Mouse (Mus musculus) limb, embryonic 15.5 days (tissue): ENCODE results near the gene D430019H16Rik. TPM values are rescaled to one million over a fixed set of nuclear protein-coding genes. Genes with fewer than 3 reads are reported as not detected.

Experiments
- ATAC-seq: fragments of 200-750 bp; cut with Nextera tagmentation; 2 replicates; pipeline ENCODE4 v1.8.0; 2017; ENCODE audit warnings: low read depth, moderate TSS enrichment; ENCODE audit not compliant: insufficient number of reproducible peaks, low FRiP score, low TSS enrichment
- H3K27ac ChIP-seq: fragments of 300-500 bp; sonication (generic); 2 replicates; pipeline ENCODE4 v1.5.1; 2015; ENCODE audit warnings: moderate library complexity, mild to moderate bottlenecking, inconsistent platforms
- H3K27me3 ChIP-seq: fragments of 300-500 bp; sonication (generic); 2 replicates; pipeline ENCODE4 v1.6.1; 2015; ENCODE audit warnings: inconsistent platforms
- H3K36me3 ChIP-seq: fragments of 300-500 bp; sonication (generic); 2 replicates; pipeline ENCODE4 v1.6.1; 2015; ENCODE audit warnings: inconsistent platforms
- H3K4me1 ChIP-seq: fragments of 300-500 bp; sonication (generic); 2 replicates; pipeline ENCODE4 v1.6.1; 2015; ENCODE audit warnings: inconsistent platforms
- H3K4me2 ChIP-seq: fragments of 300-500 bp; sonication (generic); 2 replicates; pipeline ENCODE4 v1.6.1; 2015; ENCODE audit warnings: mild to moderate bottlenecking, inconsistent platforms
- H3K4me3 ChIP-seq: fragments of 300-500 bp; sonication (generic); 2 replicates; pipeline ENCODE4 v1.5.1; 2015; ENCODE audit warnings: mild to moderate bottlenecking, inconsistent platforms
- H3K9ac ChIP-seq: fragments of 300-500 bp; sonication (generic); 2 replicates; pipeline ENCODE4 v1.6.1; 2015; ENCODE audit warnings: inconsistent platforms
- H3K9me3 ChIP-seq: fragments of 300-500 bp; sonication (generic); 2 replicates; pipeline ENCODE4 v1.6.1; 2016; ENCODE audit warnings: inconsistent platforms
- WGBS: fragments of 180-500 bp; shearing (Covaris S2); methylation state at CpG from one replicate; pipeline ENCODE4 v1.1.7; 2015; 5-methylcytosine and 5-hydroxymethylcytosine counted together
- polyA plus RNA-seq: library from polyadenylated mRNA; unstranded; fragments of >200 nt; fragmentation: Nextera tagmentation; extraction: Ambion mirVana; gene quantifications from 2 replicates; pipeline ENCODE4 v1.2.1, GENCODE M21; 2015

D430019H16Rik gene
- polyA plus RNA-seq, 1 experiment from 2014 or later, result 2.0 TPM

GRCm38 (mm10) chr12:105494796-105495195 lies 41.1 kb downstream of the D430019H16Rik start:
- no peaks in the 10 kb centered on the region for H3K36me3 ChIP-seq
- no peak overlapping the region for H3K4me2 ChIP-seq
- H3K27ac ChIP-seq, result no peak overlapping the region
- H3K4me1 ChIP-seq, result 0 out of 2 replicates have a peak, but pooled peaks cover 7% of the 10 kb centered on the region
- H3K9ac ChIP-seq, result no peak overlapping the region
- ATAC-seq, result no peak
- no peak overlapping the region for H3K4me3 ChIP-seq
- no peaks in the 10 kb centered on the region for H3K9me3 ChIP-seq
- WGBS, result 75% methylated on average over 5 of the region's 5 CpGs
- no peaks in the 10 kb centered on the region; the same call in 1 of the 2 replicates for H3K27me3 ChIP-seq

- 15% methylated on average over 6 of the region's 6 CpGs for WGBS
- 0 out of 2 replicates have a peak, but pooled peaks have one; percentile 28 for ATAC-seq
These were observed 44.2 kb downstream of the D430019H16Rik start for GRCm38 (mm10) chr12:105497894-105498293.

GRCm38 (mm10) chr12:105498423-105498822 lies 44.8 kb downstream of the D430019H16Rik start:
- H3K27me3 ChIP-seq, result no peaks in the 10 kb centered on the region; the same call in 1 of the 2 replicates
- no peak overlapping the region for H3K9ac ChIP-seq
- no peak overlapping the region for H3K4me3 ChIP-seq
- no peak overlapping the region for H3K4me2 ChIP-seq
- H3K4me1 ChIP-seq, result peaks cover 15% of the 10 kb centered on the region; the same call in 1 of the 2 replicates
- no peaks in the 10 kb centered on the region for H3K9me3 ChIP-seq
- ATAC-seq, result no peak
- no peak overlapping the region for H3K27ac ChIP-seq
- H3K36me3 ChIP-seq, result no peaks in the 10 kb centered on the region
- WGBS, result 81% methylated on average over 7 of the region's 7 CpGs

More at GRCm38 (mm10) chr12:105497894-105498293, 44.2 kb downstream of the D430019H16Rik start:
- Histone ChIP-seq H3K27me3 (no peaks in the 10 kb centered on the region; the same call in 1 of the 2 replicates), H3K27ac (no peak overlapping the region), H3K36me3 (no peaks in the 10 kb centered on the region), H3K4me3 (no peak overlapping the region), H3K4me1 (peaks cover 15% of the 10 kb centered on the region; the same call in 1 of the 2 replicates), H3K9ac (no peak overlapping the region), H3K9me3 (no peaks in the 10 kb centered on the region), H3K4me2 (no peak overlapping the region)

GRCm38 (mm10) chr12:105498842-105499241 lies 45.2 kb downstream of the D430019H16Rik start:
- Histone ChIP-seq H3K27ac (no peak overlapping the region), H3K4me2 (no peak overlapping the region), H3K36me3 (no peaks in the 10 kb centered on the region), H3K9me3 (no peaks in the 10 kb centered on the region), H3K4me3 (no peak overlapping the region), H3K9ac (no peak overlapping the region), H3K27me3 (no peaks in the 10 kb centered on the region; the same call in 1 of the 2 replicates), H3K4me1 (peaks cover 15% of the 10 kb centered on the region; the same call in 1 of the 2 replicates)
- WGBS, result 59% methylated on average over 4 of the region's 4 CpGs
- ATAC-seq, result no peak

GRCm38 (mm10) chr12:105500940-105501339 lies 47.3 kb downstream of the D430019H16Rik start:
- 44% methylated on average over 5 of the region's 5 CpGs for WGBS
- no peaks in the 10 kb centered on the region for H3K36me3 ChIP-seq
- no peak overlapping the region for H3K4me2 ChIP-seq
- H3K4me1 ChIP-seq, result peaks cover 15% of the 10 kb centered on the region; the same call in 1 of the 2 replicates
- ATAC-seq, result 0 out of 2 replicates have a peak, but pooled peaks have one; percentile 20
- no peak overlapping the region for H3K4me3 ChIP-seq
- no peak overlapping the region for H3K27ac ChIP-seq
- no peak overlapping the region for H3K9ac ChIP-seq
- no peaks in the 10 kb centered on the region for H3K9me3 ChIP-seq
- no peaks in the 10 kb centered on the region; the same call in 1 of the 2 replicates for H3K27me3 ChIP-seq

- no peak overlapping the region for H3K27ac ChIP-seq
- H3K4me3 ChIP-seq, result no peak overlapping the region
- H3K4me2 ChIP-seq, result no peak overlapping the region
- H3K9me3 ChIP-seq, result no peaks in the 10 kb centered on the region
- no peaks in the 10 kb centered on the region for H3K27me3 ChIP-seq
- 63% methylated on average over 6 of the region's 6 CpGs for WGBS
- H3K36me3 ChIP-seq, result no peaks in the 10 kb centered on the region
- H3K9ac ChIP-seq, result no peak overlapping the region
- ATAC-seq, result no peak
- peaks cover 12% of the 10 kb centered on the region; the same call in 1 of the 2 replicates for H3K4me1 ChIP-seq
These were observed 51.1 kb downstream of the D430019H16Rik start for GRCm38 (mm10) chr12:105504736-105505135.

- Histone ChIP-seq H3K27ac (peak overlapping the region; percentile 12; the same call in 1 of the 2 replicates), H3K4me3 (no peak overlapping the region), H3K27me3 (no peaks in the 10 kb centered on the region), H3K36me3 (no peaks in the 10 kb centered on the region), H3K9ac (no peak overlapping the region), H3K4me2 (no peak overlapping the region), H3K9me3 (no peaks in the 10 kb centered on the region), H3K4me1 (peaks cover 7% of the 10 kb centered on the region; the same call in 1 of the 2 replicates)
- ATAC-seq, result no peak; the same call in 1 of the 2 replicates
- 86% methylated on average over 5 of the region's 5 CpGs for WGBS
These were observed 57.5 kb downstream of the D430019H16Rik start for GRCm38 (mm10) chr12:105511109-105511508.

GRCm38 (mm10) chr12:105511671-105512502 lies 58.2 kb downstream of the D430019H16Rik start:
- Histone ChIP-seq H3K4me1 (peaks cover 9% of the 10 kb centered on the region; the same call in 1 of the 2 replicates), H3K27me3 (no peaks in the 10 kb centered on the region), H3K4me2 (no peak overlapping the region), H3K9ac (no peak overlapping the region), H3K4me3 (no peak overlapping the region), H3K9me3 (no peaks in the 10 kb centered on the region), H3K27ac (peak overlapping the region; percentile 19), H3K36me3 (no peaks in the 10 kb centered on the region)
- 63% methylated on average over 16 of the region's 16 CpGs for WGBS
- peak; percentile 65 for ATAC-seq

- no peak for ATAC-seq
- no peaks in the 10 kb centered on the region for H3K9me3 ChIP-seq
- no peaks in the 10 kb centered on the region for H3K27me3 ChIP-seq
- no peak overlapping the region for H3K27ac ChIP-seq
- H3K9ac ChIP-seq, result no peak overlapping the region
- no peak overlapping the region for H3K4me2 ChIP-seq
- H3K4me3 ChIP-seq, result no peak overlapping the region
- peaks cover 11% of the 10 kb centered on the region; the same call in 1 of the 2 replicates for H3K4me1 ChIP-seq
- WGBS, result 53% methylated on average over 10 of the region's 10 CpGs
- H3K36me3 ChIP-seq, result no peaks in the 10 kb centered on the region
These were observed 60.5 kb downstream of the D430019H16Rik start for GRCm38 (mm10) chr12:105514111-105514510.

- H3K27ac ChIP-seq, result no peak overlapping the region
- peak; percentile 41; the same call in 1 of the 2 replicates for ATAC-seq
These were observed 63.5 kb downstream of the D430019H16Rik start for GRCm38 (mm10) chr12:105517026-105517675.

GRCm38 (mm10) chr12:105519851-105520250 lies 66.2 kb downstream of the D430019H16Rik start:
- Histone ChIP-seq H3K4me1 (peaks cover 29% of the 10 kb centered on the region), H3K9ac (no peak overlapping the region), H3K27ac (no peak overlapping the region), H3K4me3 (no peak overlapping the region), H3K4me2 (no peak overlapping the region), H3K36me3 (no peaks in the 10 kb centered on the region), H3K9me3 (no peaks in the 10 kb centered on the region), H3K27me3 (no peaks in the 10 kb centered on the region)
- WGBS, result 76% methylated on average over 2 of the region's 2 CpGs
- no peak for ATAC-seq

More at GRCm38 (mm10) chr12:105517026-105517675, 63.5 kb downstream of the D430019H16Rik start:
- H3K27me3 ChIP-seq, result no peaks in the 10 kb centered on the region
- no peak overlapping the region for H3K9ac ChIP-seq
- no peaks in the 10 kb centered on the region for H3K9me3 ChIP-seq
- H3K4me1 ChIP-seq, result peaks cover 27% of the 10 kb centered on the region
- WGBS, result 53% methylated on average over 21 of the region's 21 CpGs
- no peaks in the 10 kb centered on the region for H3K36me3 ChIP-seq
- no peak overlapping the region for H3K4me2 ChIP-seq
- no peak overlapping the region for H3K4me3 ChIP-seq
